Mouse (Mus musculus) stomach, embryonic 15.5 days (tissue): ENCODE results near the gene Gm28036. TPM values are rescaled to one million over a fixed set of nuclear protein-coding genes. Genes with fewer than 3 reads are reported as not detected.
"Not testable (repeated sequence)": the region's sequence is repeated elsewhere in the genome, so short reads cannot be mapped to it uniquely, and the experiment has no call there.

ENCODE experiments used
- ATAC-seq: fragments of 200-750 bp; cut with Nextera tagmentation; 2 replicates; pipeline ENCODE4 v1.8.0; 2017; ENCODE audit warnings: low read depth, moderate number of reproducible peaks, moderate TSS enrichment; ENCODE audit not compliant: insufficient read depth, low FRiP score
- H3K27ac ChIP-seq: fragments of 300-500 bp; sonication (generic); 2 replicates; pipeline ENCODE4 v1.5.1; 2015; ENCODE audit warnings: mild to moderate bottlenecking, inconsistent platforms
- H3K27me3 ChIP-seq: fragments of 300-500 bp; sonication (generic); replicated peaks from 2 replicates; pipeline ENCODE4 v1.6.1; 2015; ENCODE audit warnings: inconsistent platforms
- H3K36me3 ChIP-seq: fragments of 300-500 bp; sonication (generic); 2 replicates; pipeline ENCODE4 v1.6.1; 2015; ENCODE audit warnings: inconsistent platforms
- H3K4me1 ChIP-seq: fragments of 300-500 bp; sonication (generic); 2 replicates; pipeline ENCODE4 v1.6.1; 2015; ENCODE audit warnings: inconsistent platforms
- H3K4me2 ChIP-seq: fragments of 300-500 bp; sonication (generic); 2 replicates; pipeline ENCODE4 v1.6.1; 2015; ENCODE audit warnings: mild to moderate bottlenecking, inconsistent platforms
- H3K4me3 ChIP-seq: fragments of 300-500 bp; sonication (generic); replicated peaks from 2 replicates; pipeline ENCODE4 v1.5.1; 2015; ENCODE audit warnings: inconsistent platforms
- H3K9ac ChIP-seq: fragments of 300-500 bp; sonication (generic); 2 replicates; pipeline ENCODE4 v1.6.1; 2015; ENCODE audit warnings: inconsistent platforms
- H3K9me3 ChIP-seq: fragments of 300-500 bp; sonication (generic); 2 replicates; pipeline ENCODE4 v1.6.1; 2016; ENCODE audit warnings: inconsistent platforms
- WGBS: fragments of 180-500 bp; shearing (Covaris S2); methylation state at CpG from one replicate; pipeline ENCODE4 v1.1.7; 2015; 5-methylcytosine and 5-hydroxymethylcytosine counted together
- polyA plus RNA-seq: library from polyadenylated mRNA; unstranded; fragments of >200 nt; fragmentation: Nextera tagmentation; extraction: Ambion mirVana; gene quantifications from 2 replicates; pipeline ENCODE4 v1.2.1, GENCODE M21; 2015

Gm28036 gene
- polyA plus RNA-seq, 1 experiment from 2014 or later, result 12.9 TPM

DNA sequence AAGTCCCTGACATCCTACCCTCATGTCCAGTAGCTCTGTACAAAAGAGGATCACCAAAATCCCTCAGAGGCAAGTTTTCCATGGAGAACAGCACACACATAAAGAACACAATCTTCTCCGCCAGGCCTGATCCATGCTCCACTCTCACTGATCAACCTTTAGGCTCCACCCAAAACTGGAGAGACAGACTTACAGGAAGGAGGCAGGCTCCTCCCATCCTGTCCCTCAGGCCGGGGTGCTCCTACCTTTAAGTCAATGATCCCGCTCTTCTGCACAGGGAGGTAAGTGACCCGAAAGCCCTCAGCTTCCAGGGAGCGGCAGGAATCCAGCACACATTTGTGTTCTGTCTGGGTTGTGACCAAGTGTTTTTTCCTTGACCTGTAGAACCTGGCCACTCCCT is 7.3 kb upstream of the Gm28036 start:
- H3K36me3 ChIP-seq, result peaks cover 4% of the 10 kb centered on the region; the same call in 1 of the 2 replicates
- no peak overlapping the region for H3K4me3 ChIP-seq
- ATAC-seq, result no peak
- no peak overlapping the region for H3K27ac ChIP-seq
- no peaks in the 10 kb centered on the region for H3K9me3 ChIP-seq
- WGBS, result 79% methylated on average over 5 of the region's 5 CpGs
- H3K27me3 ChIP-seq, result no peaks in the 10 kb centered on the region
- no peak overlapping the region for H3K9ac ChIP-seq
- H3K4me1 ChIP-seq, result no peaks in the 10 kb centered on the region
- H3K4me2 ChIP-seq, result no peak overlapping the region

DNA sequence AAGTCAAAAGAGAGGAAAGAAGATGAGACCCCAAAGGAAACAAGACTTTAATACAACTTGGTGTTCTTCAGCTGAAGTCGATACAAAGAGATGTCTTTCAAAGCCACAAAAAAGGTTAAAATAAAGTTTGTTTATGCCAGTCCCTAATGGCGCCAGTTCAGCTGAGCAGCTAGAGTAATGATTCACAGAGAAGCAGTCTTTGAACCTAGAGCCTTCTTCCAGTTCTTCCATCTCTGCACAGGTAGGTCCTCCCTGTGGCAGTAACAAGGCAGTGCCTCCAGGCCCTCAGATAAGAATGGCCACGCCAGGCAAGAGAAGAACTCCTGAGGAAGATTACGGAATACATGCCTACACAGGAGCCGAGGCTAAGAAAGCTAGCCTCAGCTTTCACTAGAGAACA is 3.2 kb downstream of the Gm28036 start:
- 87% methylated on average over 5 of the region's 5 CpGs for WGBS
- H3K4me1 ChIP-seq, result no peaks in the 10 kb centered on the region
- no peaks in the 10 kb centered on the region for H3K9me3 ChIP-seq
- H3K4me2 ChIP-seq, result no peak overlapping the region
- H3K36me3 ChIP-seq, result 0 out of 2 replicates have a peak, but pooled peaks cover 8% of the 10 kb centered on the region
- H3K4me3 ChIP-seq, result no peak overlapping the region
- no peak overlapping the region for H3K9ac ChIP-seq
- ATAC-seq, result no peak
- H3K27me3 ChIP-seq, result no peaks in the 10 kb centered on the region
- no peak overlapping the region for H3K27ac ChIP-seq

DNA sequence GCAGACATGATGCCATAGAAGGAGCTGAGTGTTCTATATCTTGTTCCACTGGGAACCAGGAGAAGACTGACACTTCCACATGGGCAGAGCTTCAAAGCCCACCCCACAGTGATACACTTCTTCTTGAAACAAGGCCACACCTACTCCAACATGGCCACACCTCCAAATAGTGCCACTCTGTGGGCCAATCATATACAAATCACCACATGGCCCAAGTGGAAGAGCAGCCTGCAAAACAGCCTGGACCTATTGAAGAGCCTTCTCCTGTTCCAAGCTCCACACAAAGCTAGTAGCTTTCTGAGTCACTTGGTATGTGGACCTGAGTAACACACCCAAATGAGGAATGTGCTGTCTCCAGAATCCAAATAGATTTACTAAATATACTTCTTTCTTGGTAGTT is 7.3 kb downstream of the Gm28036 start:
- Histone ChIP-seq H3K4me1 (no peaks in the 10 kb centered on the region), H3K27ac (no peak overlapping the region), H3K9ac (no peak overlapping the region), H3K4me3 (no peak overlapping the region), H3K9me3 (no peaks in the 10 kb centered on the region), H3K36me3 (no peaks in the 10 kb centered on the region), H3K4me2 (no peak overlapping the region), H3K27me3 (no peaks in the 10 kb centered on the region)
- ATAC-seq, result no peak

DNA sequence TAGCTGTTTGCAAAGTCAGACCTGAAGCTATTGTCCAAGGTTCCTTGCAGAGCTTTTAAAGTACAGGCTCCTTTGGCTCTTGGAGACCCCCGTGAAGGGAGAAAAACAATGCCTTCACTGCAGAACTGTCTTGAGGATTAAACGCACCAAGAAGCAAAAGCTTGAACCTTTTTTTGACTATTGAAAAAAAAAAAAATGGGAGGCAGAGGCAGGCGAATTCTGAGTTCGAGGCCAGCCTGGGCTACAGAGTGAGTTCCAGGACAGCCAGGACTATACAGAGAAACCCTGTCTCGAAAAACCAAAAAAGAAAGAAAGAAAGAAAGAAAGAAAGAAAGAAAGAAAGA is 14.8 kb downstream of the Gm28036 start:
- H3K36me3 ChIP-seq, H3K9ac ChIP-seq, H3K9me3 ChIP-seq, ATAC-seq, H3K4me1 ChIP-seq, H3K27me3 ChIP-seq: not testable (repeated sequence)
- 19% methylated on average over 5 of the region's 5 CpGs for whole genome bisulfite sequencing
- Histone ChIP-seq H3K4me3 (peak overlapping the region; percentile 95), H3K27ac (peak overlapping the region; percentile 92), H3K4me2 (peak overlapping the region; percentile 72)

DNA sequence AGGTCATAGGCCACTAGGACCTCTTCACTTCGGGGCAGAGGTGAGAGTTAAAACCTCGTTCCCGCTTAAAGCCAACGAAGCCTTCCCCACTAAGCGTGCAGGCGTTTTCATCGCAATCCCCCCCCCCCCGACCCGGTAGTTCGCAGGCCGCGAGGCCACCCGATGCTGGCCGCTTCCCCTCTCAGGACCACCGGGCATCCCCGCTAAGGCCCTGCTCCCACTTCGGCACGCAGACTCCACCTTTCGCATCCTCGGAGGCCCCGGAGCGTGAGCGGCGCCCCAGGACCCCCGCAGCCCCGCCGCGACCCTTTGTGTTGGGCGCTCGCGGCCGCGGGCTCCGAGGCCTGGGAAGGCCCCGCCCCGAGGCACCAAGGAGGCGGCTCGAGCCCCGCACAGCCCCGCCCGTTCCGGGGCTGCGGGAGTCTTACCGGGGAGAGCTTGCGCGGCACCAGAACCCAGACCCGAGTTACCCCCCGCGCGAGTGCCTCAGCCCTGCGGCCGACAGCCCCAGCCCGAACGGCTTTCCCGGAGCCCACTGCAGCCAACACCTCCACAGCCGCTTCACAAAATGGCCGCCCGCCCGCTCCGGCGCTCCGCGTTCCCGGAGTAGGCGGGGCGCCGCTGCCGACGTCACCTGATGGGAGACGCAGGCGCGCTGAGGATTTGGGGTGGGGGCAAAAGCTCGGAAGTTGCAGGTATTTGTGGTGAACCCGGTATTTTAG is 15.4 kb downstream of the Gm28036 start, which contains the start of the genes Cpne1 and Rbm12:
Cpne1 (minus strand) TSS at position 608 of the 722 bp plus-strand sequence.
Rbm12 (minus strand) TSS at position 621 of the 722 bp plus-strand sequence.
- Histone ChIP-seq H3K9ac (peak within 1 kb of the TSS; percentile 96), H3K36me3 (no peaks in the 10 kb centered on the region; the same call in 1 of the 2 replicates), H3K4me1 (peaks cover 10% of the 10 kb centered on the region; the same call in 1 of the 2 replicates), H3K27me3 (no peaks in the 10 kb centered on the region), H3K9me3 (no peaks in the 10 kb centered on the region), H3K4me3 (peak within 1 kb of the TSS; percentile 95), H3K27ac (peak within 1 kb of the TSS; percentile 92), H3K4me2 (peak within 1 kb of the TSS; percentile 72)
- under 1% methylated on average over 73 of the region's 74 CpGs for WGBS
- peak; percentile 90 for ATAC-seq

DNA sequence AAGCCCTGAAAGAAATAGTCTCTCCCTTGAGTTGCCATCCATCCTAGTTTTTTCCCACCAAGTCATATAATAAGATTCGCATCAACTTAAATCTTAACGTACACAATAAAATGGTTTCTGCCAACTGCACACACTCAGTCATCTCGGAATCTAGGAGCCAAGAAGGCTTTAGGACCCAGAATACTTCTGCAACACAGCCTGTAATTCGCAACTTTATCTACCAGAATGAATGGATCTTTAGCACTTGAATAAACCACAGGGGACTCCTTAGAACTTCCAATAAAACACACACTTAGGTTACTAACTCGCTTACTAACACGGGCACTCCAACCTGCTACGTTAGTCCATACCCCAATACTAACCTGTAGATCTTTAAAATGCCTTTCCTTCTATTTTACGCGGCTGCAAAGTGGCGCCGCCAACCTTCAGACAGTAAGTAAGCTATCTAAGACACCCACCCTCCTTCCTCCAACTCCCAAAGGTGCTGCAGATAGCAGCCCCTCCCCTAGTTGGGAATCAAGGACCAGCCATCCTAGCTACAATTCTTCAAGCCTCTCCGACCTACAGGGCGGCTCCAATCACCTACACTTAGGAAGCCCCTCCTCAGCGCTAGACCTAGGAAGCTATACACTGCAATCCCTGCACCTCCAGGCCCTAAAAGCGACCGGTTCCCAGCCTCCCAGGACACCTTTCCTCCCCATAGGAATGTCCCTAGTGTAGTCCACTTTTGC is 16.1 kb downstream of the Gm28036 start:
- H3K4me2 ChIP-seq, result peak overlapping the region; percentile 72
- H3K27me3 ChIP-seq, result no peaks in the 10 kb centered on the region
- H3K9ac ChIP-seq, result peak overlapping the region; percentile 96
- peak overlapping the region; percentile 95 for H3K4me3 ChIP-seq
- ATAC-seq, result peak; percentile 58; the same call in 1 of the 2 replicates
- H3K4me1 ChIP-seq, result peaks cover 10% of the 10 kb centered on the region; the same call in 1 of the 2 replicates
- H3K36me3 ChIP-seq, result no peaks in the 10 kb centered on the region; the same call in 1 of the 2 replicates
- WGBS, result under 1% methylated on average over 16 of the region's 16 CpGs
- peak overlapping the region; percentile 92 for H3K27ac ChIP-seq
- H3K9me3 ChIP-seq, result no peaks in the 10 kb centered on the region

DNA sequence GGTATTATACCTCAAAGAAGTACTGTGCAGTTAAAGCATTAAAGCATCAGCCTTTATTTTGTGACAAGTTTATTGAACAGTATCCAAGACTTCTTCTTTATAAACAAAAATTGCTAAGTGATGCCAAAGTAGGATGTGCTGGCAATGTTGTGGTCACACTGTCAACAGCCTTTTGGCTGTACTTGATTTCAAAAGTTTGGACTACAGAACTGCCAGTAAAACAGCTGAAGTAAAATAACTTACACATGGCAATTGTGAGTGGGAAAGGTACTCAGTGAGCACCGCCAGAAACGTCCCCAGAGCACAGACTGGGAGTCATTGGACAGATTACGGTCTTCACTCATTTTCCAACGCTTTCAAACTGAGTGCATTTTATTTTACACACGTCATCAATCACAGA is 35.0 kb downstream of the Gm28036 start:
- Histone ChIP-seq H3K4me3 (no peak overlapping the region), H3K9ac (no peak overlapping the region), H3K4me1 (no peaks in the 10 kb centered on the region), H3K4me2 (no peak overlapping the region), H3K9me3 (no peaks in the 10 kb centered on the region), H3K27me3 (no peaks in the 10 kb centered on the region), H3K27ac (no peak overlapping the region), H3K36me3 (peaks cover 9% of the 10 kb centered on the region; the same call in 1 of the 2 replicates)
- no peak for ATAC-seq
- 69% methylated on average over 5 of the region's 5 CpGs for WGBS

DNA sequence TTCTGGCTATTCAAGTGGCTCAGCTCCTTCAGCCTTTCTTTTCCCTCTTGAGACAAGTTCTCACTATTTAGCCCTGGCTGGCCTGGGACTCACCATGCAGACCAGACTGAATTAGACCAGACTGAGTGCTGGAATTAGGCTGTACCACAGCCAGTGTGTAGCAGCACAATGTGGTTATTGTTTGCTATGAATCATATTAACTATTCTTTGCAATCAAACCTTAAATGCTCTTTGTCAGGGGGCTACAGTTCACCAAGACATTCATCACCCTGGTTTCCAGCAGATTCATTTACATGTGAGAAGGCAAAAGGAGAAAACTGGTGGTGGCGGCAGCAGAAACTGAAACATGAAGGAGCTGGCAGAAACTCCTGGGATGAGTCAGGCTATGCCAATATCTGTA is 37.1 kb downstream of the Gm28036 start:
- H3K27ac ChIP-seq, result no peak overlapping the region
- no peak overlapping the region for H3K9ac ChIP-seq
- H3K27me3 ChIP-seq, result no peaks in the 10 kb centered on the region
- no peaks in the 10 kb centered on the region for H3K4me1 ChIP-seq
- no peak overlapping the region for H3K4me3 ChIP-seq
- ATAC-seq, result no peak
- H3K4me2 ChIP-seq, result no peak overlapping the region
- no peaks in the 10 kb centered on the region for H3K36me3 ChIP-seq
- 86% methylated on average over 1 of the region's 1 CpGs for WGBS
- no peaks in the 10 kb centered on the region for H3K9me3 ChIP-seq

DNA sequence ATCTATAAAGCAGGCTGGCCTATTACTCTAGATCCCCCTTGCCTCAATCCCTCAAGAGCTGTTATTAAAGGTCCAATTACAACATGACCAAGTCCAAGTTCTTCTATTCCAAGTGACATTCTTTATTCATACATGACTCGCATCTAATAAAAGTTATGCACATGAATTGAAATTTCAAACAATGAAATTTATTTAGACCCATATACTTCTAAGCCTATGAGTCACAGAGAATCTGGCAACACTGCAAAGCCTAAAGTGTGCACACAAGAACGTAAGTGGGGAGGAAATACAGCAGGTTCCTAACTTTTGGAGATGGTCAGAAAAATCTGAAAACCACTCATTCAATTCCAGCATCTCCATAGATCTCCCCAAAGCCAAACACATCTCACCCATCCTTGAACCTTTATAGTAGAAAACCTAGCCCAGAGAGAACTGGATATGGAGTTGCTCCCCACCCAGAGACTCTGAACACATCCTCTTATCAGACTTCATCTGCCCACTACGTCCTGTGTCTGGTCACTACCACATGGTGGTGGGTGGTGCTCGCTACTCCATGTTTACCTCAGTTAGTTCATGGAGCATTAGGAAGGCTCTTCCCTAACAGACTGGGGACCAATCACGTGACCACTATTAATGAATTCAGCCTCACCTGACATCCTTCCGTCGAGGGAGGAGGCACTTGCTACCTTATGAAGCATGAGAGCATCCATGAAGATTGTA is 39.3 kb downstream of the Gm28036 start:
- Histone ChIP-seq H3K9ac (no peak overlapping the region), H3K27me3 (no peaks in the 10 kb centered on the region), H3K4me1 (no peaks in the 10 kb centered on the region), H3K36me3 (no peaks in the 10 kb centered on the region), H3K4me3 (no peak overlapping the region), H3K4me2 (no peak overlapping the region), H3K9me3 (no peaks in the 10 kb centered on the region), H3K27ac (no peak overlapping the region)
- ATAC-seq, result no peak
- 79% methylated on average over 7 of the region's 7 CpGs for WGBS

DNA sequence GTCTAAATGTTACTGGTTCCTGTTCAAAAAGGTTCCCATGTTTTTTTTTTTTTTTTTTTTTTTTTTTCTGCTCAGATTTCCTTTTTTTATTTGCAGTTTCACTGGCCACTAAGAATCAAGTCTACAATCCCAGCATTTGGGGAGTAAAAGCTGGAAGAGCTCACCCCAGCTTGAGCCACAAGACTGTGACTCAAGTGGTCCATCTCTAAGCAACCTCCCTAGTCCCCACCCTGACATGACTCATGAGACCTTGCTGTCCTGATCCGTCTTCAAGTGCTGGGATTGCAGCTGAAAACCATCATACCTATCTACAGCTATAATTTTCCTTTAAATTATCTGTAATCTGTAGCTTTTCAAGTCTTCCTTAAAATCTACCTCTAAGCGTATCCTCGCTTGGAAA is 42.4 kb downstream of the Gm28036 start:
- H3K9me3 ChIP-seq, result no peaks in the 10 kb centered on the region
- H3K4me1 ChIP-seq, result no peaks in the 10 kb centered on the region
- no peak for ATAC-seq
- no peaks in the 10 kb centered on the region for H3K27me3 ChIP-seq
- 81% methylated on average over 3 of the region's 3 CpGs for WGBS
- no peak overlapping the region for H3K27ac ChIP-seq
- H3K4me2 ChIP-seq, result no peak overlapping the region
- no peaks in the 10 kb centered on the region for H3K36me3 ChIP-seq
- H3K4me3 ChIP-seq, result no peak overlapping the region
- H3K9ac ChIP-seq, result no peak overlapping the region

DNA sequence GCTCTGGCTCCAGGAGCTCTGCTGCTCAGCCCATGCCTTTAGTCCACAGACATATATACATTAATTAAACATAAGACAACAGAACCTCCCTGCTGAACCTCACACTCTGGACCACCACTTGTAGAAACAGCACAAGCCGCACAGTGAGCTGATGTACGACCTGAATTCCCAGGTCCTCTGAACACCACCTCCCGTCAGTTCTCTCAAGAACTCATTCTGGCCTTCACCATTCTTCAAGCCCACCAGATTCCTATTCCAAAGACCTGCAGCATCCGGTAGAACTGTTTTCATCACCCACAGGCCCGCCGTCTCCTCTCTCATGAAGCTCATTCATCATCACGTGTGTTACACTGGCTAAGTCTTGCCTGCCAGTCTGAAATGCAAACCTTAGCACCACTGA is 46.5 kb downstream of the Gm28036 start:
- WGBS, result 64% methylated on average over 7 of the region's 7 CpGs
- Histone ChIP-seq H3K27me3 (no peaks in the 10 kb centered on the region), H3K9ac (no peak overlapping the region)

DNA sequence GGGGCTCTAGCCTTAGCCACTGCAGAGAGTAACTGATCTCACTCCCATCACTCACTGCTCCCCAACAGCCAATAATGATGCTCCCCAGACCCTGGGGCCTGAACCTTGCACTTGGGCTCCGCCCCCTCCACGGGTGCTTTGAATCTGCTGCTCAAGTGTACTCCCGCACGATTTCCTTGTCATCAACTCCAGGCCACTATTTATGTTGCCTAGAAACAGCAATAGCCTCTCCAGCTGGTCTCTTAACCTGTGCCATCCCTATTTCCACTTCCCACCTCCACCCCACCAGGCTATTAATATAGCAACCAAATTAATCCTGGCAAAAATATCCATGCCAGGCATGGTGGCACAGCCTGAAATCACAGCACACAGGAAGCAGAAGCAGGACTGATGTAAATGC is 47.2 kb downstream of the Gm28036 start:
- Histone ChIP-seq H3K9me3 (no peaks in the 10 kb centered on the region), H3K27me3 (no peaks in the 10 kb centered on the region), H3K4me1 (no peaks in the 10 kb centered on the region), H3K27ac (no peak overlapping the region), H3K9ac (no peak overlapping the region), H3K4me3 (no peak overlapping the region), H3K36me3 (peaks cover 43% of the 10 kb centered on the region), H3K4me2 (no peak overlapping the region)
- no peak for ATAC-seq
- WGBS, result 42% methylated on average over 4 of the region's 4 CpGs

More for the DNA sequence above, 46.5 kb downstream of the Gm28036 start:
- Histone ChIP-seq H3K9me3 (no peaks in the 10 kb centered on the region), H3K27ac (no peak overlapping the region), H3K4me1 (no peaks in the 10 kb centered on the region), H3K4me3 (no peak overlapping the region), H3K36me3 (peaks cover 36% of the 10 kb centered on the region), H3K4me2 (no peak overlapping the region)
- ATAC-seq, result no peak
